Mouse (Mus musculus) mature B cell (primary cell): ENCODE measurements around the gene Cdc73.
"Not testable (repeated sequence)": the region's sequence is repeated elsewhere in the genome, so short reads cannot be mapped to it uniquely, and the experiment has no call there.

Experiments
- in situ Hi-C: fragments of 300-500 bp; cut with MboI; formaldehyde crosslinking; loops from 2 replicates; pipeline ENCODE4 v1.14.3; 2019

Gene Cdc73

DNA sequence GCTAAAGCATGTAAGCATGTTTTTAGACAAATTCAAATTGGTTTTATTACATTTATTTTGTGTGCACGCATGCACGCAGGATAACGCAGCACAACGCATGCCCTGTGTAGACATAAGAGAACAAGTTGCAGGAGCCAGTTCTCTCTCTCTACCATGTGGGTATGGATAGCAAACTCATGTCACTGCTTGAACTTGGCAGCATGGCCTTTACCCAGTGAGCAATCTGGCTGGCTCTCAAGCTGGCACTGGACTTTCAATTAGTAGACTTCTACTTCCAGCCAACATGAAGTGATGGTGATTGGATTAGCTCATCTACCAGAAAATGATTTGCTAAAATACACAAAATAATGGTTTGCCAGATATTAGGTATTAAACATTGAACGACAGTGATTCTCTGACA, 21.6 kb downstream of the Cdc73 start:
- in situ Hi-C loops: no loop called here

DNA sequence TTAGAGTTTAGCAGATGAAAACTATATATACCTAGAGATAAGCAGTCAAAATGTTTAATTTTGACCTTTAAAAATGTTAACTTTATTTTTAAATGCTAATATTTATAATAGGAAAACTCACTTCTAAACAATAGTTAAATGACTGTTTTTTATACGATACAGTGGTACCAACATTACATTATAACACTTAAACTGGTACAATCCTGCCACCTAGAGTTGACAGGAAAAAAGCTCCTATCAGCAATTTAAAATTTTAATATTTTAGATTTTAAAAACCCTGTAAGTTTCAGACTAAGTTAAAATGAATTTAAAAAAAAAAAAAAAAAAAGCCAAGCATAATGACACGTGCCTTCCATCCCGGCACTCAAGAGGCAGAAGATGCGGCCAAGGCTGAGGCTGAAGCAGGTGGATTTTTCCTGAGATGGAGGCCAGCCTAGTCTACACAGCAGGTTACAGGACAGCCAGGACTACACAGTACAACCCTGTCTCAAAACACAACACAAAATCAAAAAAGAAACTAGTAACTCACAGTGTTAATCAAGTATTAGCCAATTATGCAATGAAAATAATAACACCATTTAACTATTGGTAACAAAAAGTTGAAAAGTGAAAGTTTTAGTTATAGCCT, 26.8 kb downstream of the Cdc73 start:
- in situ Hi-C loops: no loop called here

DNA sequence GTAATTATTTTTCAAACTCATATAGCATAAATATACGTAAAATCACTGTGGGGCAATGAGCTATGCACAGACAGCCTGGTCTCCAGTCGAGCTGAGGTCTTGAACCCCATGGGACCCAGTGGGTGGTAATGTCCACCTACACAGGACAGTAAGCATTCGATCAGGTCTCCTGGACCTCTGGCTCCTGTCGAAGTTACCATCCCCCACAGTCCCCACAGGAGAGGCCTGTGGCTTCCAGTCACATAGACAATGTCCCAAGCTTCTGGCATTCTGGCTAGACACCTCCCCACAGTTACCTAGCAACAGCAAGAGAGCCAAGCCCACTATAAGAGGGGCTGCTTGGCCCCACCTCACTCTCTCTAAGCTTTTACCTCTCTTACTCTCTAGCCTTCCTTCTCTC, 37.9 kb downstream of the Cdc73 start:
- in situ Hi-C loops: not testable (repeated sequence)

DNA sequence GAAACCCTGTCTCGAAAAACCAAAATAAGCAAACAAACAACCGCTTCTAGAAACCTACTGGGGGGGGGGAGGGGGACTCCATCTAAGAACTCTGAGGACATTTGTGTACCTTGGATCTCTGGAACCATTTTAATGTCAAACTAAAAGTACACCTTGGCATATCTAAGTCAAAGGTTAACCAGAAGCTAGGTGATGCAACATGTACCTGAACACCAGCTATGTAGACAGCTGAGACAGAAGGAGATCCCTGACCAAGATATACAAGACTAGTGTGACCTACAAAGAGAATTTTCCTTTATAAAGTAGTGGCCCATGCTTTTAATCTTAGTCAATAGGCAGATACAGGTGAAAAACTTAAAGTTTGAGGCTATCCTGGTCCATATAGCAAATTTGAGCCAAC, 39.5 kb downstream of the Cdc73 start:
- in situ Hi-C loops: no loop called here

DNA sequence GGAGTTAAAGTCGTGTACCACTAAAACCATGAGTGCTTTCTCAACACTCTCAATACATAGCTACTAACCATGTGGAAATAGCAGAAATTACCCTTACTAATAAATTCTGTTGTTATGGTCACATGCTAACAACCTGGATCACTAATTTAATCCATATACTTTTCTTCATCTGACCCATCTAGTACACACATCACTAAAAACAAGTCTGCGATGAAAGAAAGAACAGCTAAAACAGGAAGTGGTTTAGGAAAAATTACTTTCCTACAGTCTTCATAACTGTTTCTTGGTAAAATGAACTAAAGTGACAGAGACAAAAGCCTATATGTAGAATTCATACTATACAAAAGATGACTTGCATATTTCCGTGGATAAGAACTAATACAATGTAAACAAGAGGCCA, 49.0 kb downstream of the Cdc73 start:
- in situ Hi-C loops: no loop called here

DNA sequence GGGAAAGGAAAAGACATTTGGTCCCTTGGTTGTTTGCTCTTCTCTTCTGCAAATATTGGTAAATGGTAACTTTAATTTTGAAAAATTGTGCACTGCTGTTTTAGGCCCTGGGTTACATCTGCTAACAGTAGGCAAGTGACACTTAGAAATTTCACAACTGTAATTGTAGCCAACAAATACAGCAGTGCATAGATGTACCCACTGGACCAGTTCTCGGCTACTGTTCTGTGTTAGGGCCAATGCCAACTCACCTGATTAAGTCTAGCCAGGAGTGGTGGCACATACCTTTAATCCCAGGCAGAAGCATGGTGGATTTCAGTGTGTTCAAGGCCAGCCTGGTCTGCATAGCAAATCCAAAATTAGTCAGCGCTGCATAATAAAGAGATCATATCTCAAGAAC, 52.4 kb downstream of the Cdc73 start:
- in situ Hi-C loops: no loop called here

DNA sequence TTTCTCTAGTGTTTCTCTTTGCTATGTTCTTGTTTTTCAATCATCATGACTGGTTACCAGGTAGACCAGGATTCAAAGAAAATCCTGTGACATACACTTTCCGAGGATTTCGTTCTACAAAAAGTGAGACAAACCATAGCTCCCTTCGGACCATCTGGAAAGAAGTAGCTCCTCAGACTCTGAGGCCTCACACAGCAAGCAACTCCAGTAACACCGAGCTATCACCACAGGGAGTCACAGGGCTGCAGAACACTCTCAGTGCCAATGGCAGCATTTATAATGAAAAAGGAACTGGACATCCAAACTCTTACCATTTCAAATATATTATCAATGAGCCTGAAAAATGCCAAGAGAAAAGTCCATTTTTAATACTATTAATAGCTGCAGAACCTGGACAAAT, 56.5 kb downstream of the Cdc73 start:
- in situ Hi-C loops: no loop called here

DNA sequence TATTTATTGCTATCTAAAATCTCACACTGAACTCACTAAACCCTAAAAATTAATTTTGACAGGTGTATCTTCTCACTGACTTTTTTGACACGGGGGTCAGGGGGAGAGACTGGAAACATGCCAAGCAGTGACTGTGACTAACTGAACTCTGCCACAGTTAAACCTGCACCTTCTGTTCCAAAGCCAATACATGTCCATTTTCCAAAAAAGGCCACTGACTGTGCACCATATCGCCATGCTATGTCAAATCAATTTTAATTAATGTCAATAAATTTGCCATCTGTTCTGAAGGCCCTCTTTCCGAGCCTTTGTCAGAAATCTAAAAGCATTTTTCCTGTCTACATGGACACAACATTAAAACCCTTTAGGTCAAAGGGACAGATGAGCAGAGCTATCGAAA, 57.3 kb downstream of the Cdc73 start:
- in situ Hi-C loops: no loop called here

DNA sequence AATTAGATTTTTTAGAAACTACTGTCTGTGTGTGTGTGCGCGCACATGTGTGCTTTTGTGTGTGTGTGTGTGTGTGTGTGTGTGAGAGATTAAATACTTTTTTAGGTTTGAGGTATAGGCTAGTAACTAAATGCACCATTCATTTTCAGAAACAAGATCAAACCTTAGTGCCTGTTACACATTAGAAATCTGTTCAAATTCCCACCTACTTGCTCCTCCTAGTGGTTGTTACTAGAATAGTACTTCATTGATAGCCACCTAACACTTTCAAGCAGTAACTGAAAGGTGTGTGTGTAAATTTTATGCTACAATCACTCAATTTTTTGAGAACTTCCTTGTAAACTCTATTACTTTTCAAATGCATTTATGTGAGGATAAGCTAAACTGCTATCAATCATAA, 58.5 kb downstream of the Cdc73 start:
- in situ Hi-C loops: no loop called here

DNA sequence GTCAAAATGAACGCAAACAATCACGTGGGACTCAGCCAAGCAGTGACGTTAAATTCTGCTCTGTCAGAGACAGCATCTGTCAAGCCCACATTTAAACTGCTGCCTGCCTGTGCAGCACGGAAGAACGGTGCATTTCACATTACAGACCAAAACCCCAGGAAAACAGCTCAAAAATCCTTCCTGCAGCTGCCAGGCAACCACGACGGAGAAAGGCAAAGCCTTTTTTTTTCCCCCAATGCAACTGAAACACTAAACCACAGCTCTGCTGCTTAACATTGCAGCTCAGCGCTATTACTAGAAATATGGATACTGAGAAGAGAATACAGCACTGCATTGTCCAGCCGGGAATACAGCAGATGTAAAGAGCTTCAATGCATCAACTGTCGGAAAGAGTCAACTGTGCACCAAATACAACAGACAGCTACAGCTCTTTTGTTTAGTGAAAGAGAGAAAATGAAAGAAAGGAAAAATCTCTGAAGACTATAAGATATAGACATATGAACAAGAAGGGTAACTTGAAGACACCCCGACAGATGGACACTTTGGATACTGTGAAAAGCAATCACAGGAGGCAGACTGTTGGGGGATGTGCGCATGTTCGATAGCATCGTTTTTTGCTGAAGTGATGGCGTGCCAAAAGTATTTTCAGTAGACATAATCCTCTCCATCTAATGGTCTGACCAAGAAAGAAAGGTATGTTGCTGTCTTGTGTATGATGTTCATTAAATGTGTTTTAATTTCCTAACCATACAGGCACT, 61.9 kb downstream of the Cdc73 start, which contains the start of gene B3galt2:
Gene B3galt2 (plus strand): TSS at position 15 of the 758 bp plus-strand sequence.
- in situ Hi-C loops: no loop called here

DNA sequence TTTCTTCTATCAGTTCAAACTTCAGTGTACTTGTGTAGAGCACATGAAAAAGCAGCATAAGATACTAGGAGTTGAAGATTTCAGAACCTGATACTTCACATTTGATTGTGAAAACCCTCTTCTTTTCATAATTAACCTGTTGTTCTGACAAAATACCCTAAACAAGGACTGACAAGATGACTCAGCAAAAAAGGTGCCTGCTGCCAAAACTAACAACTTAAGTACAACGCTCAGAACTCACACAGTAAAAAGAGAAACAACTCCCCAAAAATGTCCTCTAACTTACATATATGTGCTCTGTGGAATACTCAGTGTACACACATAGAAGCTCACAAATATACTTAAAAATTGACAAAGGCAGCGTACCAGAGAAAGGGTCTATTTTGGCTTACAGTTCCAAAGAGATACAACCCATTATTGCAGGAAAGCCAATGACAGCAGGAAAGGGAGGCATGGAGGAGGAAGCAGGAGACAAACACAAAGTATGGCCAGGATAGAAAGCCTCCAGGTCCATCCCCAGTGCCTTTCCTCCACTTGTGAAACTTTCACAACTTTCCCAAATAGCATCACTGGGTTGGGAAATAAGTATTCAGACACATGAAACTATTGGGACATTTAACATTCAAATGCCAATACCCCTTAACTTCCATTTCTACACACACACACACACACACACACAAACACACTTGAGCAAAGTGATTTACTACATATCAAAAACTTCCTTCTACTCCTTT, 69.7 kb downstream of the Cdc73 start:
- in situ Hi-C loops: no loop called here

DNA sequence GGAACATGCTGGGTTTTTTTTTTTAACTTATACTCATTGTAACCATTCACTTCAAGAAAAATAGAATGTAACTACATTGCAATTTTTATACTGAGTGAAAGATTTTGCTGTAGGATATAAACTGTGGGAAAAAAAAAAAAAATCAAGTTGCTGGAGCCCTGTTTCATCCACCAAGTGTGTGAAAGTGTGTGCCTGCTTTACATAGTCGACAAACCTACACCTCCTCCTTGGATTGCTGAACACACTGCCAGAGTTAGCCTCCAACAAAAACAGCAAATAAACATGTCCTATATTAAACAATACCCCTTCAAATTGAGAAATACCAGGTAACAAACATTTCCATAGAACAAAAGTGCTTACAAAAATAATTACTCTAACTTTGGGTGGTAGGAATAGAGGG, 70.3 kb downstream of the Cdc73 start:
- in situ Hi-C loops: no loop called here

DNA sequence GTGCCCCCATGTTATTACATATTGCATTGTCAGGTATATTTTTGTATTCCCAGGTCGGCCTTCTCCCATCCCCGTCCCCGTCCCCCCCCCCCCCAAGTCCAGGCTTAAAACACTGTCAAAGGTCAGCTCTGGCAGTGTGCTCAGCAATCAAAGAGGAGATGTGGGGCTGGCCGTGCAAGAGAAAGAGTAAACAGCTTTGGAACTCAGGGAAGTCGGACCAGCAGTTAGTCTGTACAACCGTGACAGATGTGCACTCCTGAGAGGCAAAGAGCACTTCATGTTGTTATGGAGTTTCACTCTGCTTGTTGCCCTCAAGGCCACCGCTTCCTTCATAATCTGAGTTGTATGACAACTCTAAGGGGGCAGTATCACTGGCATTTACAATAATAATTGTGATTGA, 71.4 kb downstream of the Cdc73 start:
- in situ Hi-C loops: no loop called here

DNA sequence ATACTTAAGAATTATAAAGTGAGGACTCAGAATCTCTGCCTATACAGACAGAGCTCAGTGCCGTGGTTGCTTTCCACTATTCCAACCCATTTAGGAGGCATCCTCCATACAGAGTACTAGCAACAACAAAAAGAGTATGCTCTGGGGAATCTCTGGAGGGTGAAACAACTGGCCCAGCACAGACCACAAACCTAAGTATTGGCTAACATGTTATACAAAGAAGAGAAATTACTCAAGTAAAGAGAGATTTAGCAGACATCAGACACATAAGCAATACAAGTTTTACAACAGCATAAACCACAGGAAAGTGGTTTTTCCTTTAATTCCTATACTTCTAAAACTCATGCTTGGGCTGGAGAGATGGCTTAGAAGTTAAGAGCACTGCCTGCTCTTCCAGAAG, 80.1 kb downstream of the Cdc73 start:
- in situ Hi-C loops: no loop called here

DNA sequence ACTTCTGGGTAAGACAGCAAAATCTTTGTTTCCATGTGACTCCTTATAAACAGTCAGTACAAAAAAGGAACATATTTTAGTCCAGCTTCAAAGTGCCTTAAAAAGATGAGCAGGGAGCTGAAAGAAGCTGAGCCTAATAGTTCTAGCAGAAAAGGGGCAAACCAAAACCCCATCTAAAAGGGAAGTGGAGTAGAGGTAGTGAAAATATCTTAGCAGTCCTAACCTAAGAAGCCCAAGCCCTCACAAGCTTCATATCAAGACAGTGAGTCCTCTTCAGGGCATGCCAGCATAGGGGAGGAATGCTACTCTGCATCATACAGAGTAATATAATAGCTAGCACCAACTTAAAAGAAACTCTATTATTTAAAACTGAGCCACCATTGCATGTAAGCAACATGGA, 80.8 kb downstream of the Cdc73 start:
- in situ Hi-C loops: no loop called here

DNA sequence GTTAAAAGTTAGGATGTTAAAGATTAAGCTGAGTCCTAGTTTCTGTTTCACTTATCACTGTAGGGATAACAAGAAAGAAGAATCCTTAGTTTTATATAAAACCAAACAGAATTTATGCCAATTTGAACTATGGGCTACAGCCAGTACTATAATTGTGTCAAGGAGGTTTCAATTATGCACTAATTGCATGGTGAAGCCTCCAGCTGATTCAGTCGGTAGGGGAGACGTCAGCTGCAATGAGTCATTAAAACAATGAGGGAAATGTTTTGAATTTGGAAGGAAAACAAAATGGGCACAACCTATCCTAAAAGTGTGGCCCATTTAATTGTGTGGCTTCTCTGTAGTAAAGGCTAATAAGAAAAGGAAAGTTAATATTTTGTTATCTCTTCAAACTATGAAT, 82.9 kb downstream of the Cdc73 start:
- in situ Hi-C loops: no loop called here

DNA sequence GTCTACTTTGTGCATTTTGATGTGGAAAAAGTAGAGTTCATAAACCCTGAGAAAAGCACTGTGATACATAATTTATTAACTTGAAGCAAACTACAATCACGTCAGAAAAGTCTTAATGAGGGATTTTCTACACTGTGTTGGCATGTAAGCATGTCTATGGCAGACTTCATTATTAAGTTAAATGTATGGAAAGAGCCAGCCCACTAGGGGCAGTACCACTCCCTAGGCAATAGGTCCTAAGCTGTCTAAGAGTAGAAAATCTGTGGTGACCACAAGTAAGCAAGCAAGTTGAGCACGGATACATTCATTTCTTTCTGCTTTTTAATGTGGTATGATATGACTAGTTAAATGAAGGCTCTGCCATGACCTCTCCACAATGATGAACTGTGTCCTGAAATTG, 89.8 kb downstream of the Cdc73 start:
- in situ Hi-C loops: no loop called here

DNA sequence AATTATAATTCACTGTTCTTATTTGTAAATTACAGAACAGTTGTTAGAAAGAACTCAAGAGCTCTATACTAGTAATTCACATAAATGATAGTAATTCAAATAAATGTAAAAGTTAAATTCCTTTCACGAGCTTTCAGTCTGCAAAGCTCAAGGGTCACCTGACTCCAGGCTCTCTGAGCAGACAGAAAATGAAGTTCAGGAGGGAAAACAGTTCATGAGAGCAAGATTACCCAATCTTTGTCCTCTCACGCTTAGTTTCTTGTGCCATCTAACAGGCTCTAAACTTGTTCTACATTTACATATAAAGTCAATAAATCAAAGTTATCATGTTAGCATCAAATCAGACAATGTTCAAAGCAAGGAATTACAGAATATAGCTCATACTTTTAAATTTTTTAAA, 93.8 kb downstream of the Cdc73 start:
- in situ Hi-C loops: no loop called here

DNA sequence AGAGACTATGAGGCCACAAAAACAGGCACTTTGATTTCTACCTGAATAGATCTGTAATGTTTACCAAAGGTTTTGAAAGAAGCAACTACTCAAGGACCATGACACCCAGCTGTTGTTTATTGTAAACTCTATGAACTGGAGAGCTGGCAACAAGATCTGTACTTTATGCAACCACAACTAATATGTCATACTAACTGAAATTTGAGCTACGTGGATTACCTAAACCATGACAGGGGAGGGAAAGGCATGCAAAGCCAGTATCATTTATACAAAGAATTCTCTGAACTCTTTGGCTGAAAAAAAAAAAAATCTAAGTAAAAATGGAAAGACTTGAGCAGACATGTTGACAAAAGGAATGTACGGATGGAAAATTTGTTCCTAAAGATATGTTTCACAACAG, 105.8 kb downstream of the Cdc73 start:
- in situ Hi-C loops: no loop called here

DNA sequence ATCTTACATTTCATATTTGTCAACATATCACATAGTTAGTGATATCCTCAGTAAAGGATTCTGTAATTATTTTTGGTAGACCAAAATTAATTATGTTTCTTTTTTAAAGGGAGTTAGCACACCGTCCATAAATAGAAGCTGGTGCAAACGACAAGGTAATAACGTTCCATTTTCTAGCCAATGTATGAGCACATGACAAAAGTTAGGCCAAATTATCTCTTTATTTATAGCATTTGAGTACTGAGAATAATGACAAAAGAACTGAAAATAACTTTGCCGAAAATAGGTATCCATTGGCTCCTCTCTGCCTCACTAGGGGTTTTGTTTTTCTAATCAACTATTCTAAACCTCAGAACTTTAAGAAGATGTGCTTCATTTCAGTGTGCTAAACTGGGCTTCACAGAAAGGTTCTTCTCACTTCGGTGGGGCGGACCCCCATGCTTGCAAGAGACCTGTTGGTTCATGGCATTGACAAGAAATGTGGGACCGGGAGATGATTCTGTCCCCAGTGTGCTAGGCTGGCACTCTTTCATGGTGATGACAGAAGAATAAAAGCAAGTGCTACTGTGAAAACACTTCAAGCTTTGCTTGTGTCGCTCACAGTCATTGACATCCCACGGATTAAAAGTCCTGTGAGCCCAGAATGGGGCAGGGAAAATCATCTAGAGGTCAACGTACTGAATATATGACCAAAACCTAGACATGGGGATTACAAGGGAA, 125.7 kb downstream of the Cdc73 start:
- in situ Hi-C loops: no loop called here

DNA sequence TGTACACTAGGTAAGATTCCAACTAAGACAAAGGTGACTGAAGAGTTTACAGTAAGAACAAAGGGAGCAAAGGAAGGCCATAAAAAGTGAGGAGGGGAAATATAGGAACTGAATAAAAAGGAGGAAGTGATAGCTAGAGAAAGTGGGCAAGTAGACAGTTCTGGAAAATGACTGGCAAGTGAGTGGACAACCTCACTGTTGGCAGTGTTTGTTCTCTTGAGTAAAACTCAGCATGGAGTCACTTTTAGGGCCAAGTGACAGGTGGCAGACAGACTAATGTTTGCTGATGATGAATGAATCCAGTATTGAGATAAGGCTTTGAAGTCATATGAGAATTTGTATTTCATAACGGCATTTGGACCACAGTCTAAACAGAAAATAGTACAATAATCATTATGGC, 144.5 kb downstream of the Cdc73 start:
- in situ Hi-C loops: no loop called here

DNA sequence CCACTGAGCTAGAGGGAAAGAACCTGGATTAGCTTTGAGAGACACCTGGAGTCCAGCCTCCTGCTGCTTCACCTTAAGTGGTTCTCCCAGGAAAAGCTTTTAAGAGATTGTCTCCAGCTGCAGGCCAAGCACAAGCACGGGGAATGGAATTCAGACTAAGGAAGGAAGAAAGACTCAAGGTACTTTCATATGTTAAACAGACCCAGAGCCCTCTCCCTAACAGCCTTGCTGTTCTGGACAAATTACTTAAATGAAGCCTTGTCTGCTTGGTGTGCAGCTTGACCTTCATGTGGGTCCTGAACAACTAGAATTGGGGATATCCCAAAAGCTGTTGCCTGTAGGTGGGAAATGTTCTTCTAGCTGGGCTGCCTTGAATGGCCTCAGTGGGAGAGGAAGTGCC, 147.2 kb downstream of the Cdc73 start:
- in situ Hi-C loops: no loop called here

DNA sequence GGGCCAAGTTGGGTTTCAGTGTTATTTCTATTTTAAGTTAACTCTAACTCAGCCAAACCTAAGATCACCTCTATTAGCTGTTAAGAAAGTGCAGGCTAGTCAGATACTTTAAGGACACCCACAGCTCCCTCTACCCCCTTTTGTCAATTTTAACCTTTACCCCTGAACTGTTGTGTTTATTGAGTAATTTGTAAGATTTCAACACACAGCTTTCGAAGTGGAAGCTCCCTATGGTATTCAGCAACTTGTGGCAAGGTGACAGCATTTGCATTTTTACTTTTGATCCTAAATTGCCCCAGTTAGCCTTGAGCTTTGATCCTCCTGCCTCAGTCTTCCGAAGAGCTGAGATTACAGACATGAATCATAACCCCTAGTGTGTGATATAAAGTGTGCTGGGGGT, 148.1 kb downstream of the Cdc73 start:
- in situ Hi-C loops: no loop called here
